Mouse (Mus musculus) lung, adult 2 months (tissue): ENCODE data around the gene Gm45234.

Experiments
- CTCF ChIP-seq: fragments of 200-500 bp; IDR thresholded peaks from 2 replicates; pipeline ENCODE4 v1.5.1; 2011; ENCODE audit warnings: mild to moderate bottlenecking, low read length, control low read depth; ENCODE audit not compliant: insufficient read depth
- POLR2A ChIP-seq: fragments of 200-500 bp; IDR thresholded peaks from 2 replicates; pipeline ENCODE4 v1.6.1; 2011; ENCODE audit warnings: low read depth, mild to moderate bottlenecking, control low read depth, low read length, borderline replicate concordance; ENCODE audit errors: extremely low read depth

DNA sequence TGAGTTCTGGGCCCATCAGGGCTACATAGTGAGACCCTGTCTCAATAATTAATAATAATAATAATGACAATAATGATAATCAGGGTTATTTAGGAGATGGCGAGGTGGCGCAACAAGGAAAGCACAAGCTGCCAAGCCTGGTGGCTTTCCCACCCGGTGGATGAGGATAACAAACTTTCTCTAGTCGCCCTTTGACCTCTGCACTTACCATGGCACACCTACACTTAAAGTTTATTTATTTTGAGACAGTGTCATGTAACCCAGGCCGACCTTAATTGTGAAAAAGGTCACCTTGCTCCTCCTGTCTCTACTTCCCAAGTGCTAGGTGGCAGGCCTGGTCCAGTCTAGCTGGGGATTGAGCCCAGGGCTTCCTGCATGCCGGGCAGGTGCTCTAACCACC lies 57.1 kb downstream of the Gm45234 start:
- TF ChIP-seq CTCF (no peak), POLR2A (no peak)
